Mouse (Mus musculus) induced T-regulatory cell, adult 2 months (primary cell): ENCODE data around the gene 4930579F01Rik.
A peak's percentile ranks its signal among the peaks of the same experiment; 100 is the strongest.

Experiments
- DNase-seq: peaks from one replicate; pipeline ENCODE4 v3.0.0-alpha.2; 2012; ENCODE audit warnings: low read depth

4930579F01Rik gene

DNA sequence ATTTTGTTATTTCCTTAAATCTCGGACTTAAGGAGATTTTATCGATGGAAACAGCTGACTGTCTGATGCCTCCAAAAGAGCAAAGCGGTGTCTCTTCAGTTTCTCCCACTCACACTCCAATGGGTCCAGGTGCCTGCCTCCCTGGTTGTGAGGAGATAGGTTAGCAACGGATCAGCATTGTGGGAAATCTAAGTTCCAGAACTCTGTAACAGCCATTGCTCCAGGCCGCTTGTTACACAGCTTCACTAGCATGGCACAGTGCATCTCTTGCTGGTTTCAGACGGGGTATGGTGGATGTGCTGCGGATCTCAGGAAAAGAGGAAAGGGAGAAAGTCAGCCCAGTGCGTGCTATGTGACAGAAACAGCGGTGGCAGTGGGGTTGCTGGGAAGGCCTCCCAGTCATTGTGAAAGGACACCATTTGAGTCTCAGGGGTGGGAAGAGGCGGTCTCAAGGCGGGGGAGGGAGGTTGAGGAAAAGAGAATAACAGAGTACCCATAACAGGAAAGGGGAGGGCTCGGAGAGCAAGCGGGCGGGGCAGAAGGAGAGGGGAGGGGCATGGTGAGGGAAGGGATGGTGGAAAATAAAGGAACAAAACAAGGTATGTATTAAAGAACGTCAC lies at the start of gene 4930579F01Rik:
TSS of gene 4930579F01Rik (minus strand) at position 143 of the 620 bp plus-strand sequence.
- DNase-seq, result peak; percentile 53

- DNase-seq, result no peak
Observed at GRCm38 (mm10) chr3:138242933-138243332, 49.3 kb upstream of the 4930579F01Rik start.

- DNase-seq, result no peak
Observed at GRCm38 (mm10) chr3:138242021-138242726, 48.5 kb upstream of the 4930579F01Rik start.

GRCm38 (mm10) chr3:138241371-138241770 lies 47.7 kb upstream of the 4930579F01Rik start:
- no peak for DNase-seq

- DNase-seq, result peak; percentile 5
Observed at GRCm38 (mm10) chr3:138240942-138241341, 47.3 kb upstream of the 4930579F01Rik start.

DNA sequence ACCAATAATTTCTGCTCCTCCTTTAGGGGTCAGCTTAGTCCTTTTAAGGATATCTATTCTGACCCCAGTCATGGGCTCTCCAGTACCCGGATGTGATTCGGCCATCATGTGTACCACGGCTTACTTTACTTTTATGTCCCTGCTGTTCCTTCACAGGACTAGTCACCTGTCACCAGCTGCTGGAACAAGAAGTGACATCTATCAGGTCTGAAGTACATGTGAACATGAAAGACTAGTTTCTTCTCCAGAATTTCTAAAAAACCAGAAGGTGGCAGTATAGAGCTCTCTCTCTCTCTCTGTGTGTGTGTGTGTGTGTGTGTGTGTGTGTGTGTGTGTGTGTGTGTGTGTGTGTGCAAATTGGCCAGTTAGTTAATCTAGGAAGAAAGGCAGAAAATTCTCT lies 46.8 kb upstream of the 4930579F01Rik start:
- peak; percentile 48 for DNase-seq

DNA sequence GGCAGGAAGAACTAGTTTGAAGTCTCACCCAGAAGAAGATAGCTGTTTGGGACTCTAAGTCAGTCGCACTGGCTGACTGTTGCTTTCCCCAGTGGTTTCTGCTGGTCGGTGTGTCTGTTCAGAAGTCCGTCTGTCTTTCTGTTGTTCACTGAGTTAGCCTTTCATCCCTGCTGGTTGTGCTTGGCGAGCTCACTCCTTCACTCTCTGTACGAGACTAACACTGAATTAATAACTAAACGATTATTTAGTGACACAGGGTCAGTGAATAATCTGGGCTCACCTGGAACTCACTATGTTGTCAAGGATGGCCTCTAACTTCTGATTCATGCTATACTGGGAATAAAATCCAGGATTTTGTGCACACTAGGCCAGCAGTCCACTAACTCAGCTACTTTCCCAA lies 45.8 kb upstream of the 4930579F01Rik start:
- DNase-seq, result peak; percentile 8

DNA sequence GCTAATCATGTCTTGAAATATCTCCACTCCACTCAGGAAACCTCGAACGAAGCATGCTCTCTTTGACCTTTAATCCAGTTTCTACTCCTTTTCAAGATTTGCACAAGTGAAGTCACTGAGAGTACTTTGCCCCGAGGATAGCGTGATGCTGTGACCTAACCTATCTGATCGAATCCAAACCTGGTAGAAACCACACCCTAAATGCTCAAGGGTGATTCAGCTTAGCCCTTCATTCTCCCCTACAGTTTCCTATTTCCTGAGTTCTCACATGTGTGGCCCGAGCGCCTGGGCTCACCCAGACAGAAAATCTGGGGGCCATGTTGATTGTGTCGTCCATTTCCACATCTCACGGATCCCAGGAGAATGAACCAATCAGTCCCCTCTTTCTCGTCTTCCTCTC lies 44.4 kb upstream of the 4930579F01Rik start:
- DNase-seq, result no peak

DNA sequence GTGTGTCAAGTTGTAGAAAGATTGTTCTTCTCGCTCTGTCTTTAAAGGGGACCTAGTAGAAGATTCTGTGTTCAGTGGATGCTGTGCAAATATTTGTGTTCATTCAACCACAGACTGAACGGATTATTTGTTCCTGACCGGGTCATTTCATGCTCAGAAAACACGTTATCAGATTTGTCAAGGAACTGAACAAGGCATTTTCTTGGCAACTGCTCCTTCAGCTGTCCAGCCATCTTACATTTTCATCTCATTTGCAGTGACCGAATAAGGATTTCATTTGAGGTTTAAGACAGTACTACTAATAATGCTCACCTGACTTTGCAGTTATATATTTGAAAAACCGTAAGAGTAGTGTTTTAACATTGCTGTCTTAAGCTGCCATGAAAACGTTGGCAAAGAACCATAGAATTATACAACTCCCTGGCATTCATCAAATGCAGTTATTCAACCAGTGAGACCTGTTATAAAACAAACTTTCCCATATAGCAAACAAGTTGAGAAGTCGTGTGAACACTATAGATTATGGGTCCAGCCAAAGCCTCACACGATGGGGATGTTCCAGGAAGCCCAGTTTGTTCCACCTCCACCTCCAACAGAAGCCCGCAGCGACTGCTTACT lies 43.0 kb upstream of the 4930579F01Rik start:
- no peak for DNase-seq

- no peak for DNase-seq
Observed at GRCm38 (mm10) chr3:138231531-138231930, 37.9 kb upstream of the 4930579F01Rik start.

DNA sequence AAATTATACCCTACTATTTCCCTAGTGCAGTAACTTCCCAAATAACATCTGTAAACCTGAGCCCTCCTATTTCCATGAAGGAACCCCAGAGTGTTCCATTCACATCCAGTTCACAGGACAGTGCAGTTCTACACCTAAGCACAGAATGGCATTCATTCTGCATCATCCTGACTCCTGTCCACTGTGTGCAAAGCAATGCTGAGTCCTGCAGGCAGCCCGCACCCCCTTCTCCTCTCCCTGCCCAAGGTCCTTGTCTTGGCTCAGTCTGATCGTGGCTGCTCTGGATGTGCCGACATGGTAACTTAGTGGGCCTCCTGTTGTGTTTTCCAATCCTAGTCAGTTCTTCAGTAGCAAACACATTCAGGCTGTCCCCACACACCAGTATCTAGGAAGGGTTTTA lies 36.6 kb upstream of the 4930579F01Rik start:
- DNase-seq, result no peak

- DNase-seq, result no peak
Observed at GRCm38 (mm10) chr3:138229448-138229847, 35.8 kb upstream of the 4930579F01Rik start.

- DNase-seq, result no peak
Observed at GRCm38 (mm10) chr3:138227782-138228181, 34.2 kb upstream of the 4930579F01Rik start.

- DNase-seq, result no peak
Observed at GRCm38 (mm10) chr3:138227082-138227481, 33.5 kb upstream of the 4930579F01Rik start.

GRCm38 (mm10) chr3:138226476-138226875 lies 32.9 kb upstream of the 4930579F01Rik start:
- no peak for DNase-seq

GRCm38 (mm10) chr3:138225853-138226252 lies 32.2 kb upstream of the 4930579F01Rik start:
- DNase-seq, result no peak

DNA sequence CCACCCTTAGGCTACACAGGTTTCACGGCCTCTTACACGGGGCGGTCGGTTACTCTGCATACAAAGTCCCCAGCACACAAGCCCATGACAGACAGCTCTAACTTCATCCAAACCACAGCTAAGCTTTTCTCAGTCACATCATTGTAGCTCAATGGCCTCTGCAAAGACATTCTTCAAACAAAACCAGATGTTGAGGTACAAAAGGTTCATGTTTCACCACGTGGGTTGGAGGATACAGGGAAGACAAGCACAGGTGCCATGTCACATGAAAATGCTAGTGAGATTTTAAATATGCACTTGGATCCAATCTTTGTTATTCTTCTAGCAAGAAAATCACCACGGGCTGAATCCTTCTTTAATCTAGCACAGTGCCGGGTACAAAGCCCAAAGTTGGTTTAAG lies 31.7 kb upstream of the 4930579F01Rik start:
- DNase-seq, result no peak

DNA sequence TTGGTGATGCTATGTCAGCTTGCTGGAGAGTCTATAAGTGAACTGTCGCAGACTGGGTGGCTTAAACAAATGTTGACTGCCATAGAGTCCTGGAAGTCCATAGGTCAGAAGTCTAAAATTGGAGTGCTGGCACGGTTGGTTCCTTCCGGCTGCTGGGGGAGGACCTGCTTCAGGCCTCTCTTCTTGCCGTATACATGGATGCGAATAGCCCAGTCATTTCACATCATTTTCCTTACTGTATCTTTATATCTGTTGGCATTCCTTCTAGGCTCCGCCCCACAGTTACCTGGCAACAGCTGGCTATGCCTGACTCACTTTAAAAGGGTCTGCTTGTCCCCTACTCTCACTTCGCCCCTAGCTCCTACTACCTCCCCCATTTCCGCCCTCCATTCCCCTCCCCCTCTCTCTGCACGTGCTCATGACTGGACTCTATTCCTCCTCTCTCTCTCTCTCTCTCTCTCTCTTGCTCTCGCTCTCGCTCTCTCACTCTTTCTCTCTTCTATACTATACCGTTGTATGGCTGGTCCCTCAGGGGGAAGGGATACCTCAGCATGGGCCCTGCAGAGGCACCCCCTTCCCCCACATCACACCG lies 30.8 kb upstream of the 4930579F01Rik start:
- no peak for DNase-seq

DNA sequence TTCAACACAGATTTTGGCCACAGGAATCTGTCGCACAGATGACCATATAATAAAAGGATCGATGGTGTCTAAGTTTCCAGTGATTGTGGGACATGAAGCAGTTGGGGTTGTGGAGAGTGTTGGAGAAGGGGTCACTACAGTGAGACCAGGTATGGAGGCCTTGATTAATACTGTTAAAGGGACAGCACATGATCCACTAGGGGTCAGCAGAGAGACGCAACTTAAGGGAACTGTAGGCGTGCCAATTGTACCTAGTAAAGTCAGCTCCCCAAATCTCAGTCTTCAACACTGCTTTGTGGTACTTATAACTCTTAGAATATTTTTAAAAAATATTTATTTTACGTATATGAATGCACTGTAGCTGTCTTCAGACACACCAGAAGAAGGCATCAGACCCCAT lies 29.3 kb upstream of the 4930579F01Rik start:
- peak; percentile 87 for DNase-seq

- DNase-seq, result no peak
Observed at GRCm38 (mm10) chr3:138222511-138222910, 28.9 kb upstream of the 4930579F01Rik start.

GRCm38 (mm10) chr3:138221116-138221515 lies 27.5 kb upstream of the 4930579F01Rik start:
- DNase-seq, result no peak

- no peak for DNase-seq
Observed at GRCm38 (mm10) chr3:138217631-138218264, 24.1 kb upstream of the 4930579F01Rik start, which contains the start of gene Adh7. Gene Adh7 (plus strand): TSS chr3:138217760.
